Mouse (Mus musculus): ENCODE measurements around the gene Slc27a5. TPM values are rescaled to one million over a fixed set of nuclear protein-coding genes. Genes with fewer than 3 reads are reported as not detected.

Gene Slc27a5
- polyA plus RNA-seq, 1 experiment: 0.05 TPM

GRCm38 (mm10) chr7:12949032-12949871 is 48.7 kb downstream of the Slc27a5 start:
- H3K4me3 ChIP-seq (ENCODE audit: insufficient read depth, poor library complexity, severe bottlenecking): peak overlapping the region; percentile 28
- H3K79me3 ChIP-seq (ENCODE audit: low read depth): no peaks in the 10 kb centered on the region
- no peaks in the 10 kb centered on the region for H3K79me2 ChIP-seq (ENCODE audit: control insufficient read depth, insufficient read depth)
- no peaks in the 10 kb centered on the region for H3K36me3 ChIP-seq (ENCODE audit: control insufficient read depth, insufficient read depth)
- peak overlapping the region; percentile 49 for H3ac ChIP-seq (ENCODE audit: control insufficient read depth, insufficient read length, low read depth)
- no peaks in the 10 kb centered on the region for H3K27me3 ChIP-seq (ENCODE audit: control insufficient read depth, insufficient read depth, insufficient read length)
- TF ChIP-seq FOSL1 (IDR thresholded peaks at IDR 0.05; ENCODE audit: insufficient read depth, low read length, poor library complexity, severe bottlenecking) (no peak), CTCF (IDR thresholded peaks at IDR 0.05; ENCODE audit: control insufficient read depth, insufficient read depth, insufficient read length) (no peak)

- Histone ChIP-seq H3ac (ENCODE audit: control insufficient read depth, insufficient read length, low read depth) (no peak overlapping the region), H3K36me3 (ENCODE audit: control insufficient read depth, insufficient read depth) (no peaks in the 10 kb centered on the region), H3K79me2 (ENCODE audit: control insufficient read depth, insufficient read depth) (no peaks in the 10 kb centered on the region), H3K4me3 (ENCODE audit: insufficient read depth, poor library complexity, severe bottlenecking) (no peak overlapping the region), H3K27me3 (ENCODE audit: control insufficient read depth, insufficient read depth, insufficient read length) (no peaks in the 10 kb centered on the region), H3K79me3 (ENCODE audit: low read depth) (no peaks in the 10 kb centered on the region)
- TF ChIP-seq MAX (IDR thresholded peaks at IDR 0.05) (no peak), CEBPB (IDR thresholded peaks at IDR 0.05; ENCODE audit: low read depth) (no peak), USF1 (IDR thresholded peaks at IDR 0.05; ENCODE audit: low read depth) (no peak), CTCF (IDR thresholded peaks at IDR 0.05; ENCODE audit: control insufficient read depth, insufficient read depth, insufficient read length) (no peak), MYOD1 (IDR thresholded peaks at IDR 0.05; ENCODE audit: control insufficient read depth, insufficient read length, low read depth) (no peak)
Observed at GRCm38 (mm10) chr7:12943488-12943887, 54.5 kb downstream of the Slc27a5 start.

DNA sequence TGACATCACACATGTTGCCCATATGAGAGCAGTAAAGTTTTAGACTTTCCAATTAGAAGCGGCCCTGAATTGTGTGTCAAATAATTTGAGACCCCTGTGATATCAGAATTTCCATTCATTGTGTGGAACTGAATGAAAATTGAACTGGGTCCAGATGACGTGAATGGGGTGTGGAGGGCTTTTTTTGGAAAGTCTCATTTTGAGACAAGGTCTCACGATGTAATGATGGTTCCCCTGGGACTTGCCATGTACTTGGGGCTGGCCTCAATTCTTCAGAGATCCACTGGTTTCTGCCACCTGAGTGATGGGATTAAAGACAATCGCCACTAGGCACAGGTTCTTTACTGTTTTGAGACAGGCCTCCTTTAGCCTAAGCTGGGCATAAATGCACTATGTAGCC is 57.4 kb downstream of the Slc27a5 start:
- H3K4me3 ChIP-seq (ENCODE audit: insufficient read depth, poor library complexity, severe bottlenecking): no peak overlapping the region
- no peaks in the 10 kb centered on the region for H3K36me3 ChIP-seq (ENCODE audit: control insufficient read depth, insufficient read depth)
- TF ChIP-seq CEBPB (IDR thresholded peaks at IDR 0.05; ENCODE audit: low read depth): no peak
- no peak for TF ChIP-seq USF1 (IDR thresholded peaks at IDR 0.05; ENCODE audit: low read depth)
- TF ChIP-seq FOSL1 (IDR thresholded peaks at IDR 0.05; ENCODE audit: insufficient read depth, low read length, poor library complexity, severe bottlenecking): no peak
- no peak for TF ChIP-seq CTCF (IDR thresholded peaks at IDR 0.05; ENCODE audit: control insufficient read depth, insufficient read depth, insufficient read length)
- H3ac ChIP-seq (ENCODE audit: control insufficient read depth, insufficient read length, low read depth): no peak overlapping the region
- H3K79me2 ChIP-seq (ENCODE audit: control insufficient read depth, insufficient read depth): no peaks in the 10 kb centered on the region
- H3K79me3 ChIP-seq (ENCODE audit: low read depth): no peaks in the 10 kb centered on the region
- no peaks in the 10 kb centered on the region for H3K27me3 ChIP-seq (ENCODE audit: control insufficient read depth, insufficient read depth, insufficient read length)

Other genes with a start within 250 kb of the Slc27a5 start
- gene Zscan18, start 194.6 kb downstream of the Slc27a5 start, polyA plus RNA-seq (2012; fragmentation: generic; extraction: Trizol): 0.05 TPM
- gene Zfp329, start 179.3 kb downstream of the Slc27a5 start, polyA plus RNA-seq (2012; fragmentation: generic; extraction: Trizol): 0.75 TPM
- gene Zfp110, start 163.4 kb downstream of the Slc27a5 start, polyA plus RNA-seq (2012; fragmentation: generic; extraction: Trizol): 5.6 TPM
- gene Zfp128, start 117.0 kb downstream of the Slc27a5 start, polyA plus RNA-seq (2012; fragmentation: generic; extraction: Trizol): 0.92 TPM
- 5.1 TPM for gene Zscan22, start 100.4 kb downstream of the Slc27a5 start, polyA plus RNA-seq (2012; fragmentation: generic; extraction: Trizol)
- 3,397 TPM for gene Rps5, start 75.9 kb downstream of the Slc27a5 start, polyA plus RNA-seq (2012; fragmentation: generic; extraction: Trizol)
- 1.6 TPM for gene Rnf225, start 70.8 kb downstream of the Slc27a5 start, polyA plus RNA-seq (2012; fragmentation: generic; extraction: Trizol)
- gene Zfp324, start 32.4 kb downstream of the Slc27a5 start, polyA plus RNA-seq (2012; fragmentation: generic; extraction: Trizol): 4.6 TPM
- 1.7 TPM for gene Zfp446, start 20.3 kb downstream of the Slc27a5 start, polyA plus RNA-seq (2012; fragmentation: generic; extraction: Trizol)
- 606 TPM for gene Trim28, start 922 bp upstream of the Slc27a5 start, polyA plus RNA-seq (2012; fragmentation: generic; extraction: Trizol)
- 19.4 TPM for gene Zbtb45, start 11.8 kb upstream of the Slc27a5 start, polyA plus RNA-seq (2012; fragmentation: generic; extraction: Trizol)
- gene Chmp2a, start 36.6 kb upstream of the Slc27a5 start, polyA plus RNA-seq (2012; fragmentation: generic; extraction: Trizol): 128 TPM
- 239 TPM for gene Ube2m, start 40.1 kb upstream of the Slc27a5 start, polyA plus RNA-seq (2012; fragmentation: generic; extraction: Trizol)
- 0.59 TPM for gene Mzf1, start 56.6 kb upstream of the Slc27a5 start, polyA plus RNA-seq (2012; fragmentation: generic; extraction: Trizol)
- not detected for gene Vmn1r85, start 97.0 kb upstream of the Slc27a5 start, polyA plus RNA-seq (2012; fragmentation: generic; extraction: Trizol)
- gene Vmn1r86, start 121.7 kb upstream of the Slc27a5 start, polyA plus RNA-seq (2012; fragmentation: generic; extraction: Trizol): not detected
- gene Vmn1r87, start 142.0 kb upstream of the Slc27a5 start, polyA plus RNA-seq (2012; fragmentation: generic; extraction: Trizol): not detected
- not detected for gene Vmn1r88, start 161.4 kb upstream of the Slc27a5 start, polyA plus RNA-seq (2012; fragmentation: generic; extraction: Trizol)
- not detected for gene Vmn1r89, start 214.8 kb upstream of the Slc27a5 start, polyA plus RNA-seq (2012; fragmentation: generic; extraction: Trizol)

Measured in C2C12 (cell line).